In the genomic region with DNA sequence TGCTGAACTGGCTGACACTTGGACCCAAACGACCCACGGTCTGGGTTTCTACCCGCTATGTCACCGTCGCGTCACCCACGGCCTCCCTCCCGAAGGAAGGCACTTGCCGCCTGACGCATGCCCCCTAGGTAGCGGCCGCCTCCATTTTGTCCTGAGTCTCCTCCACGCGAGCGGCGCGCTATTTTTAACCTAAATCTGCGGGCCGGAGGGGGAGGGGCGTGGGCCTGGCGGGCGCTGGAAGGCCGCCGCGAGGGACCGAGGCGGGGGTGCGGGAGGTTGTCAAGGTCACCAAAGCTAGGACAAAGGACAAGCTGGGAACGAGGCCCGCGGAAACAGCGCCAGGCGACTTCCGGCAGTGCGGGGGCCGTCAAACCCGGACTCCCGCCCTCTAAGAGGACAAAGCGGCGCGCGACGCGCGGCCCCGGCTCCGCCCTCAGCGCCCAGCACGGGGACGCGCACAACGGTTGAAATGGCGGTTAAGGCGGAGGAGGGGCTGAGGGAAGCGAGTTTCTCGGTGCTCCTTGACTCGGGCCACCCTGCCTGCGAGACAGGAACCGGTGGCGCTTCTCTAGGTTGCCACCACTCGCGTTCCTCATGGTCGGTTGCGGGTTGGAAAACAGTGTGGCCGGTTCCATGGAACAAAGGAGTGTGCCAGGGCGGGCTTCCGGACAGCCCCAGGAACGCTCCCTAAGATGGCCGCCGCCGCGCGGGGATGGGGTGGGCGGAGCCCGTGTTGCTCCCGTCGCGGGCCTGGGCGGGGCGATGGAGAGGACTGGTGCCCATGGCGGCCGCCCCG, we compare ENCODE assay signal across 7 mouse cellular contexts. TPM values are rescaled to one million over a fixed set of nuclear protein-coding genes. Genes with fewer than 3 reads are reported as not detected.
A peak's percentile ranks its signal among the peaks of the same experiment; 100 is the strongest.
DNase-seq lines count a peak whose midpoint lies in the region; ATAC-seq lines count a peak whose summit lies in the region.

Gene Cox20, plus strand, starts transcription at position 742 of the 796 bp plus-strand sequence.

- H3K27ac ChIP-seq in limb, embryonic 10.5 days: peak within 1 kb of the TSS; percentile 100
- H3K27ac ChIP-seq in midbrain, embryonic 13.5 days: peak within 1 kb of the TSS; percentile 100

- peaks cover 33% of the 10 kb centered on the region for H3K36me3 ChIP-seq in limb, embryonic 10.5 days
- peaks cover 26% of the 10 kb centered on the region for H3K36me3 ChIP-seq in midbrain, embryonic 13.5 days

- H3K4me3 ChIP-seq in limb, embryonic 10.5 days: peak within 1 kb of the TSS; percentile 70
- peak within 1 kb of the TSS; percentile 60 for H3K4me3 ChIP-seq in midbrain, embryonic 13.5 days (replicated peaks)

- peak within 1 kb of the TSS; percentile 91 for H3K9ac ChIP-seq in midbrain, embryonic 13.5 days (replicated peaks)

- H3K27me3 ChIP-seq in limb, embryonic 10.5 days (ENCODE audit: low read depth, poor library complexity, severe bottlenecking): no peaks in the 10 kb centered on the region
- no peaks in the 10 kb centered on the region for H3K27me3 ChIP-seq in midbrain, embryonic 13.5 days

- H3K4me2 ChIP-seq in midbrain, embryonic 13.5 days (replicated peaks): peak within 1 kb of the TSS; percentile 86

- peaks cover 20% of the 10 kb centered on the region for H3K4me1 ChIP-seq in limb, embryonic 10.5 days
- H3K4me1 ChIP-seq in midbrain, embryonic 13.5 days (replicated peaks): peaks cover 46% of the 10 kb centered on the region

- WGBS in limb, embryonic 10.5 days: under 1% methylated on average over 83 of the region's 83 CpGs
- WGBS in midbrain, embryonic 13.5 days: under 1% methylated on average over 83 of the region's 83 CpGs

- peak; percentile 97 for ATAC-seq in midbrain, embryonic 13.5 days

- H3K9me3 ChIP-seq in limb, embryonic 10.5 days (replicated peaks): no peaks in the 10 kb centered on the region
- H3K9me3 ChIP-seq in midbrain, embryonic 13.5 days: no peaks in the 10 kb centered on the region

- DNase-seq in adrenal gland, adult 8-10 months: peak; percentile 96
- peak; percentile 98 for DNase-seq in embryo, embryonic 9.5 days (ENCODE audit: extremely low spot score)
- no peak for DNase-seq in gonadal fat pad, adult 2 months (ENCODE audit: low read depth)
- peak; percentile 96 for DNase-seq in kidney, adult 11 months
- DNase-seq in limb, embryonic 10.5 days (ENCODE audit: low spot score): peak; percentile 98
- DNase-seq in spleen, adult 12 weeks (ENCODE audit: low spot score): peak; percentile 98

RNA-seq across cellular contexts. Expression of gene Cox20, which starts in this region (rescaled TPM):
- 100 to 1,000 TPM in 1 of 4 experiments, 10 to 100 TPM in 3; 58.5 to 120 (median 76.1) TPM for total RNA-seq in adrenal gland, adult 8-10 months (2022)
- 20.8 and 21.1 TPM in 2 replicates for polyA plus RNA-seq in gonadal fat pad, adult 2 months (2012; rRNA removed)
- polyA plus RNA-seq in limb, embryonic 10.5 days (2016; fragmentation: Nextera tagmentation; extraction: Ambion mirVana): 75.7 and 88.5 TPM in 2 replicates
- polyA plus RNA-seq in midbrain, embryonic 13.5 days (2015; fragmentation: Nextera tagmentation; extraction: Ambion mirVana): 160 and 172 TPM in 2 replicates
